Mouse (Mus musculus) small intestine, adult 2 months (tissue): ENCODE results near the gene Mettl7b. TPM values are rescaled to one million over a fixed set of nuclear protein-coding genes. Genes with fewer than 3 reads are reported as not detected.

Source experiments
- H3K27ac ChIP-seq: fragments of 200-500 bp; 2 replicates; pipeline ENCODE4 v1.5.1; 2012; ENCODE audit warnings: low read depth, low read length, control low read depth, inconsistent platforms; ENCODE audit not compliant: insufficient read depth
- H3K27me3 ChIP-seq: fragments of 200-500 bp; 2 replicates; pipeline ENCODE4 v1.6.1; 2012; ENCODE audit warnings: mild to moderate bottlenecking, moderate library complexity, low read length, inconsistent platforms; ENCODE audit not compliant: control insufficient read depth, insufficient read depth
- H3K36me3 ChIP-seq: fragments of 200-500 bp; 2 replicates; pipeline ENCODE4 v1.6.1; 2012; ENCODE audit warnings: mild to moderate bottlenecking, low read length, control low read depth, inconsistent platforms; ENCODE audit not compliant: control insufficient read depth, insufficient read depth
- H3K4me1 ChIP-seq: fragments of 200-500 bp; 2 replicates; pipeline ENCODE4 v1.6.1; 2012; ENCODE audit warnings: low read length, inconsistent platforms, mixed read lengths; ENCODE audit not compliant: control insufficient read depth, insufficient read depth, insufficient read length
- H3K4me3 ChIP-seq: fragments of 200-500 bp; 2 replicates; pipeline ENCODE4 v1.5.1; 2012; ENCODE audit warnings: low read depth, mild to moderate bottlenecking, control low read depth, inconsistent platforms, low read length, moderate library complexity
- CTCF ChIP-seq: fragments of 200-500 bp; IDR thresholded peaks from 2 replicates; pipeline ENCODE4 v1.5.1; 2012; ENCODE audit warnings: low read depth, mild to moderate bottlenecking, control low read depth, inconsistent platforms, low read length, moderate library complexity, mixed read lengths; ENCODE audit not compliant: insufficient replicate concordance, insufficient read length; ENCODE audit errors: extremely low read depth
- POLR2A ChIP-seq: fragments of 200-500 bp; IDR thresholded peaks from 2 replicates; pipeline ENCODE4 v1.6.1; 2012; ENCODE audit warnings: low read depth, mild to moderate bottlenecking, control low read depth, inconsistent platforms, low read length, moderate library complexity
- WGBS: fragments of 180-500 bp; shearing (Covaris S2); methylation state at CpG from one replicate; pipeline ENCODE4 v1.1.7; 2018; 5-methylcytosine and 5-hydroxymethylcytosine counted together
- polyA plus RNA-seq: library from polyadenylated mRNA; depleted of rRNA; stranded (reverse); fragments of >200 nt; gene quantifications from 2 replicates; pipeline ENCODE4 v1.2.3, GENCODE M21; 2012

Gene Mettl7b
- polyA plus RNA-seq, 1 experiment: 32.2 TPM

DNA sequence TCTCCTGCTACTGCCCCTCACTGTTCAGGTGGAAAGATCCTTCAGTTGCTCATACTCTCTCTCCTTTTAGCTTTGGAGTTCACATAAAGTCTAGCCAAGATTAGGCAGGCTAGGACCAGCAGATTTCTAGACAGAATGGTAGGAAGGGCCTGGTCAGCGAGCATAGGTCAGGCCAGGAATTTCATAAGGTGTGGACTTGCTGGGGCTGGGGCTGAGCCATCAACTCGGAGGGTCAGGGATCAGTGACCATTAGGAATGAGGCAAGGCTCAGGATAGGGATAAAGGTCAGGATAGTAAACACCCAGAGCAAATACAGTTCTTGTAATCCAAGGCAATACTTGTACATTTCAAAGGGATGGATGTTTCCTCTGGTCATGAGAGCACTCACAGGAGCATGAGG lies 4.2 kb upstream of the Mettl7b start:
- Histone ChIP-seq H3K4me3 (no peak overlapping the region), H3K4me1 (peaks cover 21% of the 10 kb centered on the region), H3K27me3 (no peaks in the 10 kb centered on the region), H3K27ac (peak overlapping the region; percentile 50), H3K36me3 (no peaks in the 10 kb centered on the region)
- TF ChIP-seq POLR2A (no peak), CTCF (no peak)
- WGBS: 37% methylated on average over 2 of the region's 2 CpGs

DNA sequence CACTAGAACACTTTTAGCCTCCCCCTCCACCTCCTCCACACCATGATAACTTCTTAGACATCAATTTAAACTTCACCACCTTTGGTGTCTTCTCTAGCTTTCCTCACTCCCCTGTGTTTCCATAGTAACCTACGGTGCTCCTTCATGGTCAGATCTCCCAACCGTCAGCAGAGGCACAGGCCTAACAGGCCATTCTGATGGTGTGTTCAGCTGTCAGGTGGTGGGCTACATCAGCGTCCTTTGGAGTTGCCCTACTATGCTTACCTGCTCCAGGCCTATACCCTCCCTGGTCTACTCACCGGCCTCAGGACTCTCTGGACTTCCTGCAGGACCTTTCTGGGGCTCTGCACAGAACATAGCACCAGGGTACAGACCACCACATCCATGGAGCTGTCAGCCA lies 646 bp downstream of the Mettl7b start:
- Histone ChIP-seq H3K36me3 (0 out of 2 replicates have a peak, but pooled peaks cover 4% of the 10 kb centered on the region), H3K27ac (peak overlapping the region; percentile 87; the same call in 1 of the 2 replicates), H3K4me1 (peaks cover 17% of the 10 kb centered on the region), H3K4me3 (peak overlapping the region; percentile 57), H3K27me3 (no peaks in the 10 kb centered on the region)
- TF ChIP-seq CTCF (no peak), POLR2A (no peak)
- 60% methylated on average over 4 of the region's 4 CpGs for WGBS

- H3K27ac ChIP-seq: no peak overlapping the region
- TF ChIP-seq CTCF (no peak), POLR2A (no peak)
- H3K4me3 ChIP-seq: no peak overlapping the region
- peaks cover 13% of the 10 kb centered on the region for H3K4me1 ChIP-seq
- 0 out of 2 replicates have a peak, but pooled peaks cover 4% of the 10 kb centered on the region for H3K36me3 ChIP-seq
- WGBS: 83% methylated on average over 10 of the region's 10 CpGs
- no peaks in the 10 kb centered on the region for H3K27me3 ChIP-seq
These were observed 2.4 kb downstream of the Mettl7b start for GRCm38 (mm10) chr10:128958340-128958739.

- H3K36me3 ChIP-seq: no peaks in the 10 kb centered on the region
- no peak for TF ChIP-seq CTCF
- no peak for TF ChIP-seq POLR2A
- 57% methylated on average over 16 of the region's 16 CpGs for WGBS
- no peaks in the 10 kb centered on the region for H3K27me3 ChIP-seq
- H3K4me3 ChIP-seq: no peak overlapping the region
- H3K4me1 ChIP-seq: no peaks in the 10 kb centered on the region
- H3K27ac ChIP-seq: no peak overlapping the region
These were observed 10.4 kb downstream of the Mettl7b start for GRCm38 (mm10) chr10:128950208-128950887.

DNA sequence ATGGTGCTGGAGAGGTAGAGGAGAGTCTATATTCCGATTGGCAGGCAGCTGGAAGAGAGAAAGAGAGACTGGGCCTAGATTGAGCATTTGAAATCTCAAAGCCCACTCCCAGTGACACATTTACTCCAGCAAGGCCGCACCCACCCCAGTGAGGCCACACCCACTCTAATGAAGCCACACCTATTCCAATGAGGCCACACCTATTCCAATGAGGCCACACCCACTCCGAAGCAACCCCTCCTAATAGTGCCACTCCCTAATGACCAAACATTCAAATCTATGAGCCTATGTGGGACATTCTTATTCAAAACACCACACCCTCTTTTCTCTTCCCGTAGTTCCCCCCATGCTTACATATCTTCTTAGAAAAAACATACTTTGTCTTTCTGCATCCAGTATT lies 13.3 kb downstream of the Mettl7b start:
- no peaks in the 10 kb centered on the region for H3K4me1 ChIP-seq
- H3K27ac ChIP-seq: no peak overlapping the region
- no peak overlapping the region for H3K4me3 ChIP-seq
- no peak for TF ChIP-seq CTCF
- TF ChIP-seq POLR2A: no peak
- no peaks in the 10 kb centered on the region for H3K36me3 ChIP-seq
- WGBS: 91% methylated on average over 4 of the region's 4 CpGs
- H3K27me3 ChIP-seq: no peaks in the 10 kb centered on the region

- TF ChIP-seq CTCF: peak; percentile 68; the same call in 1 of the 2 replicates
- no peak for TF ChIP-seq POLR2A
- 17% methylated on average over 3 of the region's 3 CpGs for WGBS
- Histone ChIP-seq H3K36me3 (no peaks in the 10 kb centered on the region), H3K4me1 (no peaks in the 10 kb centered on the region), H3K27me3 (no peaks in the 10 kb centered on the region), H3K4me3 (no peak overlapping the region), H3K27ac (no peak overlapping the region)
These were observed 15.1 kb downstream of the Mettl7b start for GRCm38 (mm10) chr10:128945675-128946074.

GRCm38 (mm10) chr10:128940475-128941061 lies 20.2 kb downstream of the Mettl7b start:
- H3K4me1 ChIP-seq: peaks cover 2% of the 10 kb centered on the region; the same call in 1 of the 2 replicates
- H3K4me3 ChIP-seq: no peak overlapping the region
- H3K27ac ChIP-seq: no peak overlapping the region
- no peaks in the 10 kb centered on the region for H3K36me3 ChIP-seq
- no peak for TF ChIP-seq CTCF
- TF ChIP-seq POLR2A: no peak
- H3K27me3 ChIP-seq: no peaks in the 10 kb centered on the region
- WGBS: 83% methylated on average over 10 of the region's 10 CpGs
